Mouse (Mus musculus): ENCODE data around the gene Gm48552.

DNA sequence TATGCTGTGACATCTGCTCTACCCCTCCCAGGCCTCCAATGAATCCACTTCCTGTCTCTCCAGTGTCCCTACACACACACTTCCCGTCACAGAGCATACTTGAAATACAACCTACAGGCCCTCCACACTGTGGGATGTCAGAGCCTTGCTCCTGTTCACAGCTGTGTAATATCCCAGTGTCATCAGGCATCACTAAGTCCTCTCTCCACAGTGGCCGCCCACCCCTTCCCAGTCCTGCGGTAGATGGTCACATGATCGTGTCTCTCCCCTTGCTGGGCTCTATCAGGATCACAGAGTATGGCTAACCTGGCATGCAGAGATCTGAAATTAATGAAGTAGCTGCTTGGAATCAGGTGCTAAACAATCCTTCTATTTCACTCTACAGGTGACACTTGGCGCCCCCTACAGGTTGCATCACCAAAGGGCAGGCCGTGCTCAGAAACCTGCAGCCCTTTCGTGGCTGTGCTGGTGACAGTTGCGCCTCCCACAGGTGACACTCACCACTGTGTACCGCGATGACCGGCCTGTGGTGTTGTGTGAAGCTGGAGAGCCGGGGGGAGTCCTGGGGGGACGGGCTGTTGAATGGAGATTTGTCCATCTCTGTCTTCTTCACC is 16.9 kb downstream of the Gm48552 start:
- no peak for TF ChIP-seq POLR2A (IDR thresholded peaks at IDR 0.05; ENCODE audit: low read depth, low read length)
- no peak for TF ChIP-seq TCF12 (IDR thresholded peaks at IDR 0.05; ENCODE audit: low read depth, low read length)
- no peak for TF ChIP-seq NELFE (IDR thresholded peaks at IDR 0.05; ENCODE audit: low read depth, low read length)
- TF ChIP-seq CTCF (conservative IDR thresholded peaks at IDR 0.05 in 1 of 2, IDR thresholded peaks at IDR 0.05 in 1 of 2; ENCODE audit: low read depth in 2 of 2, low read length in 2 of 2) = peak; percentile 79 to 83
